Comparison of ENCODE assay signal across 22 mouse cellular contexts in genomic region chr12:37558284-37558683, GRCm38 (mm10).
DNase-seq lines count a peak whose midpoint lies in the region; TF ChIP-seq lines count a peak whose summit lies in the region.
"Had no signal": no experiment of that assay in that cellular context is flagged by ENCODE, and none has a peak within 500 bp of the region (broad histone marks: within the 10 kb centered on the region; RNA-seq: fewer than 3 reads in every experiment).

No protein-coding gene starts in this region.

- TF ChIP-seq EP300 in MEL (IDR thresholded peaks at IDR 0.05; ENCODE audit: low read depth in 1 of 2, low read length in 2 of 2) = peak; percentile 96 to 97

- DNase-seq in A20 (ENCODE audit: low read depth, low spot score) (peak; percentile 35), MEL (ENCODE audit: low read depth, low spot score) (peak; percentile 71), MEL-GATA-1-ER (ENCODE audit: extremely low read depth, low read depth) (peak; percentile 56)
- DNase-seq in heart, adult 8-10 months (ENCODE audit: low spot score) = no peak
- DNase-seq in thymus, postnatal 14 days = no peak
- no peak for DNase-seq in hindbrain, embryonic 10.5 days (ENCODE audit: low spot score)
- DNase-seq: adrenal gland, adult 2 months; adrenal gland, adult 8-10 months; adrenal gland, postnatal 10 days; adrenal gland, postnatal 14 days; adrenal gland, postnatal 25 days; adrenal gland, postnatal 36 days; B cell, adult 2 months; cerebellum, adult 11 months; cerebellum, adult 11-12 months; cerebellum, adult 18-20 months; cerebellum, adult 2 months; cerebellum, adult 8-10 months; cerebellum, adult 9-10 months had no signal

- 74% methylated on average over 1 of the region's 1 CpGs for WGBS in hindbrain, embryonic 10.5 days

- TF ChIP-seq POLR2A in MEL (IDR thresholded peaks at IDR 0.05; ENCODE audit: control insufficient read depth in 1 of 2, insufficient read depth in 1 of 2, low read depth in 1 of 2, low read length in 2 of 2, poor library complexity in 1 of 2) = no peak

- peaks cover 0 to 11% of the 10 kb centered on the region in 2 experiments; a peak in 2 of 4 replicates for H3K36me3 ChIP-seq in MEL (ENCODE audit: control insufficient read depth in 1 of 2, insufficient read depth in 2 of 2, low read length in 2 of 2)
- H3K36me3 ChIP-seq in hindbrain, embryonic 10.5 days = no peaks in the 10 kb centered on the region
- H3K36me3 ChIP-seq: G1E had no signal

- no peaks in the 10 kb centered on the region for H3K79me2 ChIP-seq in MEL (ENCODE audit: control insufficient read depth, insufficient read depth, low read length, poor library complexity)

- TF ChIP-seq CTCF in MEL (IDR thresholded peaks at IDR 0.05 in 2 of 3, conservative IDR thresholded peaks at IDR 0.05 in 1 of 3; ENCODE audit: control insufficient read depth in 1 of 3, insufficient read depth in 1 of 3, low read depth in 2 of 3, low read length in 3 of 3, poor library complexity in 1 of 3, severe bottlenecking in 1 of 3) = no peak

- no peak overlapping the region for H3K4me3 ChIP-seq in MEL (ENCODE audit: control insufficient read depth in 1 of 2, insufficient read depth in 1 of 2, low read depth in 2 of 2, low read length in 2 of 2)
- no peak overlapping the region for H3K4me3 ChIP-seq in hindbrain, embryonic 10.5 days

- no peaks in the 10 kb centered on the region for H3K27me3 ChIP-seq in MEL (ENCODE audit: control insufficient read depth in 1 of 2, insufficient read depth in 2 of 2, low read length in 2 of 2)
- H3K27me3 ChIP-seq in hindbrain, embryonic 10.5 days (ENCODE audit: insufficient read depth, poor library complexity, severe bottlenecking) = no peaks in the 10 kb centered on the region
- H3K27me3 ChIP-seq: CH12.LX, Patski had no signal

- no peak overlapping the region for H3K9ac ChIP-seq in MEL (ENCODE audit: control insufficient read depth, low read depth, low read length, poor library complexity, severe bottlenecking)

- H3K9me3 ChIP-seq in MEL (replicated peaks; ENCODE audit: insufficient read depth, low read length) = no peaks in the 10 kb centered on the region
- H3K9me3 ChIP-seq in hindbrain, embryonic 10.5 days = no peaks in the 10 kb centered on the region
- H3K9me3 ChIP-seq: G1E had no signal

- no peak for TF ChIP-seq RAD21 in MEL (IDR thresholded peaks at IDR 0.05; ENCODE audit: low read depth, low read length)

- peak overlapping the region; percentile 61 for H3K27ac ChIP-seq in MEL (ENCODE audit: control insufficient read depth, low read depth, low read length)
- H3K27ac ChIP-seq in hindbrain, embryonic 10.5 days = no peak overlapping the region

- H3K4me1 ChIP-seq in MEL (ENCODE audit: control insufficient read depth in 1 of 2, insufficient read depth in 2 of 2, low read length in 2 of 2) = peaks cover 7 to 15% of the 10 kb centered on the region in 2 experiments
- no peaks in the 10 kb centered on the region for H3K4me1 ChIP-seq in hindbrain, embryonic 10.5 days (replicated peaks)

TF ChIP-seq in MEL, 35 proteins besides CTCF, POLR2A, EP300 and RAD21:
- peak; percentile 50; the same call in 1 of the 2 replicates for TF ChIP-seq SIN3A (IDR thresholded peaks at IDR 0.05; ENCODE audit: low read length)
- peak; percentile 66 for TF ChIP-seq TAL1 (IDR thresholded peaks at IDR 0.05; ENCODE audit: low read length)
- peak; percentile 38; the same call in 1 of the 2 replicates for TF ChIP-seq BHLHE40 (IDR thresholded peaks at IDR 0.05; ENCODE audit: borderline replicate concordance, low read depth, low read length)
- no peak for TF ChIP-seq ZKSCAN1 (IDR thresholded peaks at IDR 0.05; ENCODE audit: low read depth, low read length)
- peak; percentile 16; the same call in 1 of the 2 replicates for TF ChIP-seq MYC (IDR thresholded peaks at IDR 0.05; ENCODE audit: low read depth, low read length)
- TF ChIP-seq MYB (IDR thresholded peaks at IDR 0.05; ENCODE audit: low read depth, low read length) = peak; percentile 41; the same call in 1 of the 2 replicates
- 0 out of 2 replicates have a peak, but pooled peaks have one; percentile 15 for TF ChIP-seq ZNF384 (IDR thresholded peaks at IDR 0.05; ENCODE audit: low read depth, low read length)
- peak; percentile 82 for TF ChIP-seq RCOR1 (IDR thresholded peaks at IDR 0.05; ENCODE audit: low read depth, low read length)
- TF ChIP-seq ETS1 (IDR thresholded peaks at IDR 0.05; ENCODE audit: low read depth, low read length) = peak; percentile 77
- peak; percentile 94 for TF ChIP-seq GATA1 (IDR thresholded peaks at IDR 0.05; ENCODE audit: low read depth, low read length)
- no peak for TF ChIP-seq HCFC1 (IDR thresholded peaks at IDR 0.05; ENCODE audit: low read depth, low read length)
- no peak for TF ChIP-seq MAZ (IDR thresholded peaks at IDR 0.05; ENCODE audit: low read depth, low read length)
- peak; percentile 96 for TF ChIP-seq TCF12 (IDR thresholded peaks at IDR 0.05; ENCODE audit: low read depth, low read length)
- no peak for TF ChIP-seq USF1 (IDR thresholded peaks at IDR 0.05; ENCODE audit: low read depth, low read length)

Comparison
In these comparisons a context has a peak if more than half of its experiments do, and no peak if none do; other contexts are left out.
1. DNase-seq: peak in A20 (single experiment), MEL (single experiment) and MEL-GATA-1-ER (single experiment); none in heart, adult 8-10 months (single experiment), thymus, postnatal 14 days (single experiment) and hindbrain, embryonic 10.5 days (single experiment).